Mouse (Mus musculus) megakaryocyte, embryonic 14.5 days (primary cell): ENCODE data around the gene Gabrb1.

ENCODE experiments used
- FLI1 ChIP-seq: IDR thresholded peaks from 2 replicates; pipeline ENCODE4 v1.6.1; 2012; ENCODE audit warnings: low read length, inconsistent platforms, mixed read lengths
- GATA1 ChIP-seq: IDR thresholded peaks from 3 replicates; pipeline ENCODE4 v1.6.1; 2012; ENCODE audit warnings: mixed read lengths, low read length, inconsistent platforms, borderline replicate concordance

GRCm38 (mm10) chr5:71608735-71609134 is 49.2 kb upstream of the Gabrb1 start:
- TF ChIP-seq FLI1 (no peak), GATA1 (no peak)
